Mouse (Mus musculus): Measurements from ENCODE around the gene Fbxw11.

Gene Fbxw11

GRCm38 (mm10) chr11:32623912-32624311 lies 18.6 kb upstream of the Fbxw11 start:
- DNase-seq (ENCODE audit: low spot score), result no peak

DNA sequence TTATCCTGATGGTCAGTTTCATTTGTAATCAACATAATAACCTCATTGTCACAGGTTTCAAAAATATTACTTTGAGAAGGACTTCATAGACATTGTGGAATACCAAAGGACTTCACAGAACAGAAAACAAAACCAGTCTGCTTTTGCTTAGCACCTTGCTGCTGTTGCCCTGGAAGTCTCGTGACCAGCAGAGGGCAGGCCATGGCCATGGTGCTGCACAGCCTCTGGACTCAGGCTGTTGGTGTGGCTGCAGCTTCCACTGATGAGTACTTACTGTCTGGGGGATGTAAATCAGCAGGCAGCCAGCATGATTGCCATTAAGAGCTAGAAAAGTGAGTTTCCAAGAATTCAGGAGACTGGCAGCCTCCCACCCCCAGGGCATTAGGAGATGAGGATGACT lies 16.8 kb upstream of the Fbxw11 start:
- no peak for DNase-seq (ENCODE audit: low spot score)

- no peak for DNase-seq (ENCODE audit: low spot score)
Measured at GRCm38 (mm10) chr11:32626079-32626478, 16.4 kb upstream of the Fbxw11 start.

DNA sequence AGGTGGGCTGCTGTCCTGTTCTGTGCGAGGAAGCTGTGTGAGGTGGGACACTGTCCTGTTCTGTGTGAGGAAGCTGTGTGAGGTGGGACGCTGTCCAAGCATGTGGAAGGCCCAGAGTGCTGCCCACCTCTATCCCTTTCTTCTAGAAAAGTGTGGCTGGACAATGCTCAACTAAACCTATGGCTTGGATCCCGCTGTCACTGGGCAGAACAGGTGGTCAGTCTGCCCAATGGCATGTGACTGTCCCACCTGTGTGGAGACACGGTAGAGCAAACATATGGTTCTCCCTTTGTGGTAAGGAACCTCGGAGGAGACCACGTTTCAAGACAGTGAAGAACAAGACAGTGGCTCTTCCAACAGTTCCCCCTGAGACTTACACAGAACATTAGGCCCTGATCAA lies 14.6 kb upstream of the Fbxw11 start:
- no peak for DNase-seq (ENCODE audit: low spot score)

DNA sequence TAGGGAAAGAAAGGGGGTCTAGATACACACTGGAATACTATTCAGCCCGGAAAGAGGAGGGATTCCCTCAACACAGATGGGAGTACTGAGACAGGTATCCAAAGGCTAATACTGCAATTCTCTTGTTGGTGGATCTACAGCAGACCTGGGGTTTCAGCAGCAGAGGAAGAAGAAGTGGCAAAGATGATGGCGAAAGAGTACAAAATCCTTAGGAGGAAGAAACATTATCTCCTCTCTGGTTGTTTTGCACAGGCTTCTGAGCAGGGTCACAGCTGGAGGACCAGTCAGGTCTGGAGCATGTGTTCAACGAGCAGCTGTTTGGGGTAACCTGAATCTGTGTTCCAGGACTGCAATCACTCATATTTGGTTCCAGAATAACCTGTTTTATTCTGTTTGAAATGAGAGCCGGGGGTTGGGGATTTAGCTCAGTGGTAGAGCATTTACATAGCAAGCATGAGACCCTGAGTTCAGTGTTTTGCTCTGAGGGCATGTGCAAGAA lies 12.8 kb upstream of the Fbxw11 start:
- DNase-seq (ENCODE audit: low spot score), result no peak

- no peak for DNase-seq (ENCODE audit: low spot score)
Measured at GRCm38 (mm10) chr11:32632671-32633070, 9.9 kb upstream of the Fbxw11 start.

- no peak for DNase-seq (ENCODE audit: low spot score)
Measured at GRCm38 (mm10) chr11:32633542-32633941, 9.0 kb upstream of the Fbxw11 start.

- no peak for DNase-seq (ENCODE audit: low spot score)
Measured at GRCm38 (mm10) chr11:32634143-32634542, 8.4 kb upstream of the Fbxw11 start.

GRCm38 (mm10) chr11:32634842-32635241 lies 7.7 kb upstream of the Fbxw11 start:
- DNase-seq (ENCODE audit: low spot score), result no peak

DNA sequence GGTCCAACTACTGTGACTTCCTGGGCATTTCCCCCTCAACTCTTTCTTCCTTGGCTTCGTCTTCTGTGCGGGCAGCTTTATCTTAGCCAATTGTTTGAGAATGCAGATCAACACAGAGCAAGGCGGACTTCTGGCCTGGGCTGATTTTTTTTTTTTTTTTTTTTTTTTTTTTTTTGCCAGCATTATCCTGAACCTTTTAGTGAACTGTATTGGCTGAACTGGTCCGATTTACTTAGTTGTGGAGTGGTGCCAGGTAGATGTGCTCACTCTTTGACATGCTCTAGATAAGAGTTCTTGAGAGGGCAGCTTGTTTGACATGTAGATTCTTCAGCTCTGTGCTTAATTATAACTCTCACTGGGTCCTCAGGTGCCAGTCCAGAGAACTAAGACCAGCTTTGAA lies 6.2 kb upstream of the Fbxw11 start:
- no peak for DNase-seq (ENCODE audit: low spot score)

DNA sequence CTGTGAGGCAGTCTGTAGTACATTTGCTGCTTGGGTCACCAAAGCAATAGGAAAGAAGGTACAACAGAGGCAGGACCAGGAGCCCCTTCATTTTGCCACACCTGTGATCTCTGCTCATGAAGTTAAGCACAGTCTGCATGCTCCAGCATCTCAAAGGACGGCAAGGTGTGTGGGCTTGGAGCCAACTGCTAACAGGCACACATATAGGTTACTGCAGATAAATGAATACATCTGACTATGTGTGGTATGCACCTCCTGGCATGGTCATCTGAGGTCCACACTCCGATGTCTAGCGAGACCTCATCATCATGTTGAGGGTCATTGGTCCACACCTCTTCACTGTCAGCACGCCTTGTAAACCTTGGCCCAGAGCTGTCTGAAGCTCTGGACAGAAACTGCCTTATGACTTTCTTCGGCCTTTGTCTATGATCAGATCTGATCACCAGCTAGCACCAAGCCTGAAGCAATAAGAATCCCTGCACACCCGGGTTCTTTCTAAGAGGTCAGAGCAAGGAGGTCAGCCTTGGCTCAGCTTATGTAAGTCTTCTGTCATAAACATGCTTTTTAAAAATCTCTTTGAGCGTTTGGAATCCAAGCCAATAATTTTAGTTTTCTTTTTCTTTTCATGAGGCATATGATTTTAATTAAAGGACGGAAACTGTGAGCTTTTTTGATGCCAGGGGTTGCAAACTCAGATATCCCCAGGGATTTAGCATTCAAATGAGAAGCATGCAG lies 3.8 kb upstream of the Fbxw11 start:
- no peak for DNase-seq (ENCODE audit: low spot score)

GRCm38 (mm10) chr11:32640617-32641016 lies 1.9 kb upstream of the Fbxw11 start:
- DNase-seq (ENCODE audit: low spot score), result no peak

- no peak for DNase-seq (ENCODE audit: low spot score)
Measured at GRCm38 (mm10) chr11:32642899-32643886, 669 bp downstream of the Fbxw11 start.

- DNase-seq (ENCODE audit: low spot score), result no peak
Measured at GRCm38 (mm10) chr11:32644010-32644409, 1.5 kb downstream of the Fbxw11 start.

GRCm38 (mm10) chr11:32647265-32647664 lies 4.7 kb downstream of the Fbxw11 start:
- no peak for DNase-seq (ENCODE audit: low spot score)

GRCm38 (mm10) chr11:32650236-32650749 lies 7.8 kb downstream of the Fbxw11 start:
- DNase-seq (ENCODE audit: low spot score), result no peak

DNA sequence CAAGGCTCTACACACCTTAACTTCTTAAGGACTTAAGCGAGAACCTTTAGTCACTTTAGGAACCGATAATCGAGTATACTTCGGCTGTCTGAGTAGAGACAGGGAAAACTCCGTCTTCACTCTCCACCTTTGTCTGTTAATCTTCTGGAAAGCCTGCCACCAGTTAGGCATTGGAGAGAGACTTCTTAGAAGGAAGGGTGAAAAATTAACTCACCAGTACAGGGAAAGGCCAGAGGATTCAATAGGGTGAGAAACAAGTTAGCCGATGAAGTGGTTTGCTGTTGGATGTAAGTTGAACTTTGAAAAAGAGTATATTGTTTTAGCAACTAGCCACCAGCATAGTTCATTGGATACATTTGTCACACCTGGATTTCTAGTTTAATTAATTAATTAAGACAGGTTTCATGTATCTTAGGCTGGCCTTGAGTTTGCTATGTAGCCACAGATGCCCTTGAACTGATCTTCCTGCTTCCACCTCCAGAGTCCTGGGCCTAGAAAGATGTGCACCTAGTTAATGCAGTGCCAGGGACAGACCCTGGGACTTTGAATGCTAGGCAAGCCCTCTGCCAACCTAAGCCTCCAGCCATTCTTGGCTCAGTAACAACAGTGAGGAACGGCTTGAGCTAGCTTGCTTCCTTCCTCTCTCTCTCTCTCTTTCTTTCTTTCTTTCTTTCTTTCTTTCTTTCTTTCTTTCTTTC lies 8.5 kb downstream of the Fbxw11 start:
- DNase-seq (ENCODE audit: low spot score), result no peak

DNA sequence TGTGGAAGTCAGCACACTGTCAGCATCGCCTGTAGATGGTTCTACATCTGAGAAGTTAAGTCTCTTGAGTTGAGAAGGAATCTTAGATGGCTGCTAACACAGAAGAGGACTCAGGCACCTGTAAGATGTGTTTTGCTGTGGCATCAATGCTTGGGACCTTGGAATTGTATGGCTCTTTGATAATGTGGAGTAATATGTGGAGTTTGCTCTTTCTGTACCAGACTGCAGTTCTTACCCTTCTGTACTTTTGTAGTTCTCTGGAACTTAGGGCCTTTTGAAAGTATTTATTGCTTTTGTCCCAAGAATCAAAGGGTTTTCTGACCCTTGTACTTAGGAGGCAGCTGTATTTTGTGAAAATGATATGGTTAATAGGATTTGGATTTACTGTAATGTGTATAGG lies 9.2 kb downstream of the Fbxw11 start:
- DNase-seq (ENCODE audit: low spot score), result no peak

DNA sequence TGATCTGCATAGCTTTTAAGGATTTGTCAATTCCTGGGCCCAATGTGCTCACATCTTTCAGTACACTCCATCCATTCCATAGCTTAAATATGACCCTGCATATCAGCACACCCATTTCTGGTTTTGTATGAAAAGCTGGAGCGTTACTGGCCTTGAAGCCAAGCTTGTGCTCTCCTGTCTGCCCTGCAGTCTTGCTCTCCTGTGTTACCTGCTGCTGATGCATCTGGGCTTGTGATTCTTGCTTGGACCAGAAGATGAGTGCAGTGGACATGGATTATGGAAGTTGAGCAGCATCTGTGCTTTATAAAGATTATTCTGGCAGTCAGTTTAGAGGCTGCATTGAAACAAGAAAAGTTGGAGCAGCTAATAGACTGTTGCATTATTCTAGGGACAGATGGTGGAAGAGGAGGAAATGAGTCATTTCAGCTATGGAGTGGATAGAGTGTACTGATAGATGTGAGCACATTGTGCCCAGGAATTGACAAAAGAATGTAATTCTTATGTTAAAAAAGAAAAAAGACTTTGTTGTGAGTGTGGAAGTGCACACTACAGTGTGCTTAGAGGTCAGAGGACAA lies 19.6 kb downstream of the Fbxw11 start:
- DNase-seq (ENCODE audit: low spot score), result no peak

DNA sequence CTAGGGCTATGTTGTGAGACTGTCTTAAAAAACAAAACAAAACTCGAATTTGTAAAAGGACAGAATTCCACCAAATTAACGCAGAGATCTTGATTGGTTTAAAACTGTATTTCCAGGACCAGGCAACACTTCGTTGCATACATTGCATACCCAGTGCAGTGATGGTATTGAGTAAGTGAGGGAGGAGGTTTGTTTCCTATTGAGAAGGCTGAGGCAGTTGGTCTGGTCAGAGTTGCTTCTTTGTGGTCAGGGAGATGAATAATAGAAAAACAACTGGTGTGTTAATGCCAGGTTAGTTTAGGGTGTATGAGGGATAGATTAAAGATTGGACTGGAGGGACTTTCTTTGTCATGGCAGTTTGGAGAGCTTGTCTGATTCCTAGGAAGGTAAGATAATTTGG lies 23.1 kb downstream of the Fbxw11 start:
- DNase-seq (ENCODE audit: low spot score), result no peak

GRCm38 (mm10) chr11:32666983-32667382 lies 24.5 kb downstream of the Fbxw11 start:
- DNase-seq (ENCODE audit: low spot score), result no peak

- DNase-seq (ENCODE audit: low spot score), result no peak
Measured at GRCm38 (mm10) chr11:32671480-32671879, 29.0 kb downstream of the Fbxw11 start.
